Mouse (Mus musculus) retina, postnatal 1 day (tissue): ENCODE measurements around the gene Srprb.

ENCODE experiments used
- DNase-seq: peaks from one replicate; pipeline ENCODE4 v3.0.0-alpha.2; 2012

Srprb gene

DNA sequence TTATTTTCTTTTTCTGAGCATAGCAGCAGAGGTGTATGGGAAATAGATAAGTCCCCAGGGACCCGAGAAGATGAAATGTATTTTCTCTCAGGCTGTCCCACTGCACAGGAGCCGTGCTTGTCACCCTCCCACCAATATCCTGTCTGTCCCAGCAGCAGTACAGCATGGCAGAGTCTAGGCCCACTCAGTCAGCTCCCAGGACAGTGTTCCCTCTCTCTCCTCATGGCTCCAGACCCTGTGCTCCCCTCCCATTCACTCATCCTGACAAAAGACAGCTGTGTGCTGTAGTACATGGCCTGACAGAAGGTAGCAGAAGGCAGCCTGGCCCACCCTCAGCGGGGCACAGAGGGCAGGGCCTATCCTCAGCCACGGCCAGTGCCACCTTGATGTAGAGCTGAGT lies 58.1 kb downstream of the Srprb start:
- no peak for DNase-seq

DNA sequence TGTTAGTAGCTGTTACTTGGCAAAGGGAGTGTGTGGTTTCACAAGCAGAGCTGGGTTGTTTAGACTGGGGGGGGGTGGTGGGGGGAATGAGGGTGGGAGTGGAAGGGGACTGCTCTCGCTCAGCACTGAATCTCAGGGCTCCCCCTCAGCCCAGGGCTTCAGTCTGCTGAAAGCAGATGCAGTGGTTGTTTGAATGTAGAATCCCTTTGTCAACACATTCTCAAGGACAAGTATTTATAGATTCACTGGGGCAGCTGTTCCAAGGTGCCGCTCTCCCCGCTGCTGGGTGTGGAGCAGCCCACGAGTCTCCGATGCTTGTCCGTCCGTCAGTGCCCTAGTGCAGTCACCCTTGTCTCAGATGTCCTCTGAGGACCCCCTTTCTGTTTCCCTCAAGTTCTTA lies 60.7 kb downstream of the Srprb start:
- DNase-seq: no peak

- DNase-seq: no peak
These were observed 61.6 kb downstream of the Srprb start for GRCm38 (mm10) chr9:103140384-103140783.

DNA sequence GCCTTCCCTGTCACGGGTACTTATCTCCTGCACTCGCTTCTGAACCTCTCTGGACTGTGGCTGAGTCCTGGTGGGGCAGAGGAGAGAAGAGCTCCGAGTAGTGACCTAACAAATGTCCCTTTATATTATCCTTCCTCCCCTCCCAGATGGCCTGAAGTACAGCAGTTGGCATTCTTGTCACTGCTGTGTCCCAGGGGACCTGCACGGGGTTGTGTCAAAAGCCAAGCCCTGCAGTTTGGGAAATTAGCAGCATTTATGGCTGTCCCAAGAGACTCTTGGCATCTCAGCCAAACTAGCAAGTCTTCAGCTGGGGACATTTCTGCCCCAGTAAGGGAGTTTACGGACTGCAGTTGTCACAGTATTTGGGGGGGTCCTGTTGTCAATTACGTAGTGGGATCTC lies 62.5 kb downstream of the Srprb start:
- DNase-seq: no peak
